Mouse (Mus musculus) stomach, adult 2 months (tissue): ENCODE data around the gene Cntnap1. TPM values are rescaled to one million over a fixed set of nuclear protein-coding genes. Genes with fewer than 3 reads are reported as not detected.

Experiments used
- polyA plus RNA-seq: library from polyadenylated mRNA; depleted of rRNA; stranded (reverse); fragments of >200 nt; gene quantifications from 2 replicates; pipeline ENCODE4 v1.2.3, GENCODE M21; 2012; rRNA removed

Cntnap1 gene
- polyA plus RNA-seq = 2.1 and 3.0 TPM in 2 replicates

GRCm38 (mm10) chr11:101170354-101170810 lies at the start of gene Cntnap1:
Cntnap1 (plus strand) TSS chr11:101170523.

GRCm38 (mm10) chr11:101155728-101156371 lies 14.5 kb upstream of the Cntnap1 start, which contains the start of gene Tubg2:
Tubg2 (plus strand) TSS chr11:101155907.

GRCm38 (mm10) chr11:101170811-101171610 lies 688 bp downstream of the Cntnap1 start, which contains the start of gene Plekhh3:
Plekhh3 (minus strand) TSS chr11:101171351.

GRCm38 (mm10) chr11:101174851-101175628 lies 4.7 kb downstream of the Cntnap1 start, which contains the start of gene Ccr10:
Ccr10 (minus strand) TSS chr11:101175443.

GRCm38 (mm10) chr11:101226065-101226701 lies 55.9 kb downstream of the Cntnap1 start, which contains the start of gene Ezh1:
Ezh1 (minus strand) TSS chr11:101226463.

Other genes with a start within 250 kb of the Cntnap1 start
- 31.8 and 35.5 TPM in 2 replicates for gene Stat3, start 231.0 kb upstream of the Cntnap1 start, polyA plus RNA-seq
- 51.6 and 78.4 TPM in 2 replicates for gene Cavin1, start 199.6 kb upstream of the Cntnap1 start, polyA plus RNA-seq
- 46.3 and 53.1 TPM in 2 replicates for gene Atp6v0a1, start 161.1 kb upstream of the Cntnap1 start, polyA plus RNA-seq
- 19.1 and 22.4 TPM in 2 replicates for gene Naglu, start 100.5 kb upstream of the Cntnap1 start, polyA plus RNA-seq
- 0.17 and 0.28 TPM in 2 replicates for gene Hsd17b1, start 92.1 kb upstream of the Cntnap1 start, polyA plus RNA-seq
- 21.0 and 26.1 TPM in 2 replicates for gene Coasy, start 88.0 kb upstream of the Cntnap1 start, polyA plus RNA-seq
- gene Mlx, start 83.2 kb upstream of the Cntnap1 start, polyA plus RNA-seq = 30.3 and 32.5 TPM in 2 replicates
- 0.12 and 0.17 TPM in 2 replicates for gene Psmc3ip, start 75.1 kb upstream of the Cntnap1 start, polyA plus RNA-seq
- 22.6 and 22.7 TPM in 2 replicates for gene Retreg3, start 50.6 kb upstream of the Cntnap1 start, polyA plus RNA-seq
- 8.8 and 9.5 TPM in 2 replicates for gene Tubg1, start 50.6 kb upstream of the Cntnap1 start, polyA plus RNA-seq
- 2.2 and 2.7 TPM in 2 replicates for gene Tubg2, start 14.6 kb upstream of the Cntnap1 start, polyA plus RNA-seq
- 48.6 and 67.7 TPM in 2 replicates for gene Plekhh3, start 828 bp downstream of the Cntnap1 start, polyA plus RNA-seq
- 0.55 TPM in 1 of 2 replicates, not detected in the other for gene Ccr10, start 4.9 kb downstream of the Cntnap1 start, polyA plus RNA-seq
- gene Ezh1, start 55.9 kb downstream of the Cntnap1 start, polyA plus RNA-seq = 9.5 and 10.8 TPM in 2 replicates
- 28.0 and 40.4 TPM in 2 replicates for gene Ramp2, start 75.5 kb downstream of the Cntnap1 start, polyA plus RNA-seq
- gene Vps25, start 83.2 kb downstream of the Cntnap1 start, polyA plus RNA-seq = 72.1 and 77.8 TPM in 2 replicates
- 11.2 TPM in 2 replicates for gene Wnk4, start 90.0 kb downstream of the Cntnap1 start, polyA plus RNA-seq
- gene Cntd1, start 108.5 kb downstream of the Cntnap1 start, polyA plus RNA-seq = 0.04 and 0.05 TPM in 2 replicates
- 322 and 371 TPM in 2 replicates for gene Coa3, start 108.6 kb downstream of the Cntnap1 start, polyA plus RNA-seq
- gene Becn1, start 131.8 kb downstream of the Cntnap1 start, polyA plus RNA-seq = 45.6 and 56.4 TPM in 2 replicates
- gene Psme3, start 145.7 kb downstream of the Cntnap1 start, polyA plus RNA-seq = 15.1 and 19.9 TPM in 2 replicates
- 2.2 and 2.3 TPM in 2 replicates for gene Aoc2, start 154.5 kb downstream of the Cntnap1 start, polyA plus RNA-seq
- 10.8 and 13.3 TPM in 2 replicates for gene Aoc3, start 160.1 kb downstream of the Cntnap1 start, polyA plus RNA-seq
- not detected in 2 replicates for gene G6pc, start 197.0 kb downstream of the Cntnap1 start, polyA plus RNA-seq
- gene Aarsd1, start 247.1 kb downstream of the Cntnap1 start, polyA plus RNA-seq = 9.5 and 10.3 TPM in 2 replicates